ENCODE assay signal across 7 mouse cellular contexts in the genomic region with DNA sequence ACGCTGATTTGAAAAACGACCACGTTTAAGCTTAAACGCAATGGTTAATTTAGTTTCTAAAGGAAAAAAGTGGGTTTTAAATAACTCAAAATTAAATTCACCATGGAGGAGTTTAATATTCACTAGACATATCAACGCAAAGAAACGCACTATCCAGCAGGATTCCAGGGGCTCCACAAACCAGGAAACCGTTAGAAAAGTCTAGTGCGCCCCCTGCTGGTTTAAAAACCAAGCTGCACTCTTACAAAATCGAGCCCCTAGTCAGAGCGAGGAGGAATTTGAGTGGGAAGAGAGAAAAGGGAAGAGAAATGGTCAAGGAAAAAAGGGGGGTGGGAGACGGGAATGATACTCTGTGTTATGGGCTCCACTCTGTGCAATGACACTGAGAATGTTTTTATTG. TPM values are rescaled to one million over a fixed set of nuclear protein-coding genes. Genes with fewer than 3 reads are reported as not detected.
DNase-seq lines count a peak whose midpoint lies in the region; ATAC-seq and TF ChIP-seq lines count a peak whose summit lies in the region.

No protein-coding gene starts in this region.

- H3K27me3 ChIP-seq in embryonic facial prominence, embryonic 11.5 days (ENCODE audit: control insufficient read depth, insufficient read depth, low read length), result no peaks in the 10 kb centered on the region
- peaks cover 7% of the 10 kb centered on the region; the same call in 1 of the 2 replicates for H3K27me3 ChIP-seq in hindbrain, embryonic 10.5 days (ENCODE audit: insufficient read depth, poor library complexity, severe bottlenecking)
- H3K27me3 ChIP-seq in liver, embryonic 14.5 days (ENCODE audit: control insufficient read depth, insufficient read depth, low read length), result no peaks in the 10 kb centered on the region
- no peaks in the 10 kb centered on the region for H3K27me3 ChIP-seq in neural tube, embryonic 12.5 days (replicated peaks)

- H3K9ac ChIP-seq in embryonic facial prominence, embryonic 11.5 days (replicated peaks; ENCODE audit: low read length), result no peak overlapping the region
- H3K9ac ChIP-seq in liver, embryonic 14.5 days (replicated peaks), result no peak overlapping the region
- H3K9ac ChIP-seq in neural tube, embryonic 12.5 days, result no peak overlapping the region

- no peak overlapping the region for H3K4me2 ChIP-seq in embryonic facial prominence, embryonic 11.5 days (ENCODE audit: low read depth, low read length)
- H3K4me2 ChIP-seq in liver, embryonic 14.5 days (ENCODE audit: low read depth), result peak overlapping the region; percentile 49
- H3K4me2 ChIP-seq in neural tube, embryonic 12.5 days (replicated peaks), result peak overlapping the region; percentile 38

- TF ChIP-seq CTCF in liver, embryonic 14.5 days (IDR thresholded peaks at IDR 0.05; ENCODE audit: low read depth), result peak; percentile 75

- no peak overlapping the region for H3K27ac ChIP-seq in embryonic facial prominence, embryonic 11.5 days (replicated peaks; ENCODE audit: low read depth, low read length)
- no peak overlapping the region for H3K27ac ChIP-seq in hindbrain, embryonic 10.5 days
- H3K27ac ChIP-seq in liver, embryonic 14.5 days, result no peak overlapping the region
- no peak overlapping the region for H3K27ac ChIP-seq in neural tube, embryonic 12.5 days

- no peaks in the 10 kb centered on the region for H3K4me1 ChIP-seq in embryonic facial prominence, embryonic 11.5 days (ENCODE audit: control insufficient read depth, insufficient read depth, low read length)
- H3K4me1 ChIP-seq in hindbrain, embryonic 10.5 days (replicated peaks), result peaks cover 26% of the 10 kb centered on the region
- H3K4me1 ChIP-seq in liver, embryonic 14.5 days (replicated peaks; ENCODE audit: control insufficient read depth in 2 of 2, insufficient read depth in 2 of 2, low read length in 1 of 2), result peaks cover 5 to 6% of the 10 kb centered on the region in 2 experiments; a peak in 3 of 4 replicates
- peaks cover 4% of the 10 kb centered on the region for H3K4me1 ChIP-seq in neural tube, embryonic 12.5 days

- H3K4me3 ChIP-seq in embryonic facial prominence, embryonic 11.5 days (ENCODE audit: low read depth, low read length), result no peak overlapping the region
- H3K4me3 ChIP-seq in hindbrain, embryonic 10.5 days, result no peak overlapping the region
- no peak overlapping the region for H3K4me3 ChIP-seq in liver, embryonic 14.5 days (ENCODE audit: insufficient read depth in 1 of 2, low read depth in 2 of 2, low read length in 2 of 2)
- no peak overlapping the region for H3K4me3 ChIP-seq in neural tube, embryonic 12.5 days

- no peaks in the 10 kb centered on the region for H3K9me3 ChIP-seq in embryonic facial prominence, embryonic 11.5 days (replicated peaks; ENCODE audit: control insufficient read depth, low read length)
- no peaks in the 10 kb centered on the region for H3K9me3 ChIP-seq in hindbrain, embryonic 10.5 days
- no peaks in the 10 kb centered on the region for H3K9me3 ChIP-seq in liver, embryonic 14.5 days (ENCODE audit: control insufficient read depth, low read length)
- H3K9me3 ChIP-seq in neural tube, embryonic 12.5 days, result no peaks in the 10 kb centered on the region

- 22% methylated on average over 11 of the region's 11 CpGs for WGBS in embryonic facial prominence, embryonic 11.5 days
- 27% methylated on average over 11 of the region's 11 CpGs for WGBS in hindbrain, embryonic 10.5 days
- 24% methylated on average over 11 of the region's 11 CpGs for WGBS in liver, embryonic 14.5 days (ENCODE audit: insufficient replicate concordance)
- WGBS in neural tube, embryonic 12.5 days, result 26% methylated on average over 11 of the region's 11 CpGs

- no peak for ATAC-seq in embryonic facial prominence, embryonic 11.5 days (replicated peaks; ENCODE audit: insufficient number of reproducible peaks, low FRiP score, low TSS enrichment, low read depth)
- ATAC-seq in liver, embryonic 14.5 days (ENCODE audit: insufficient read depth), result peak; percentile 36; the same call in 1 of the 2 replicates
- ATAC-seq in neural tube, embryonic 12.5 days (ENCODE audit: low FRiP score, low read depth), result peak; percentile 41; the same call in 1 of the 2 replicates

- no peaks in the 10 kb centered on the region for H3K36me3 ChIP-seq in embryonic facial prominence, embryonic 11.5 days (replicated peaks; ENCODE audit: control insufficient read depth, insufficient read depth, low read depth, low read length)
- H3K36me3 ChIP-seq in hindbrain, embryonic 10.5 days, result peaks cover 17% of the 10 kb centered on the region
- H3K36me3 ChIP-seq in liver, embryonic 14.5 days (replicated peaks; ENCODE audit: control insufficient read depth, insufficient read depth, low read depth), result peaks cover 5% of the 10 kb centered on the region
- peaks cover 5% of the 10 kb centered on the region; the same call in 1 of the 2 replicates for H3K36me3 ChIP-seq in neural tube, embryonic 12.5 days

- DNase-seq in left cerebral cortex, postnatal 10 days (ENCODE audit: extremely low spot score in 1 of 2, low spot score in 2 of 2), result peak; percentile 44 to 55
- no peak for DNase-seq in left cerebral cortex, postnatal 36 days (ENCODE audit: low spot score in 2 of 2)
- DNase-seq in NIH3T3 (ENCODE audit: low read depth), result peak; percentile 77
- DNase-seq in embryonic facial prominence, embryonic 11.5 days (ENCODE audit: low spot score), result peak; percentile 84
- peak; percentile 53 for DNase-seq in hindbrain, embryonic 10.5 days (ENCODE audit: low spot score)
- peak in 1 of 3 experiments; percentile 30 for DNase-seq in liver, embryonic 14.5 days (ENCODE audit: low read depth in 3 of 3, low spot score in 3 of 3)

- no peak for TF ChIP-seq EP300 in liver, embryonic 14.5 days (IDR thresholded peaks at IDR 0.05; ENCODE audit: low read depth)

- intact Hi-C loops in left cerebral cortex, postnatal 10 days (cut with DNase I), result no loop called here
- intact Hi-C loops in left cerebral cortex, postnatal 36 days (cut with DNase I), result loop anchor here (2.0 to 10.0 kb wide), 2 partner anchors 20 to 370 kb away; no protein-coding TSS in a partner anchor

RNA-seq across cellular contexts. Expression of a gene that starts 14.0 kb away (rescaled TPM):
- not detected for total RNA-seq in left cerebral cortex, postnatal 10 days (2021)
- total RNA-seq in left cerebral cortex, postnatal 36 days (2021), result under 1 TPM in 1 of 2 experiments, not detected in 1; 0.18 TPM
- polyA plus RNA-seq in embryonic facial prominence, embryonic 11.5 days (2014; fragmentation: Nextera tagmentation; extraction: Ambion mirVana), result not detected in 2 replicates
- polyA plus RNA-seq in hindbrain, embryonic 10.5 days (2016; fragmentation: Nextera tagmentation; extraction: Ambion mirVana), result 0.12 TPM in 1 of 2 replicates, not detected in the other
- polyA plus RNA-seq in liver, embryonic 14.5 days (2012; rRNA removed), result 10.2 and 10.3 TPM in 2 replicates
- polyA plus RNA-seq in liver, embryonic 14.5 days (2014; fragmentation: Nextera tagmentation; extraction: Ambion mirVana), result 22.6 and 28.6 TPM in 2 replicates
- polyA plus RNA-seq in neural tube, embryonic 12.5 days (2016; fragmentation: Nextera tagmentation; extraction: Ambion mirVana), result 0.25 and 0.32 TPM in 2 replicates

RNA-seq across cellular contexts. Expression of a gene that starts 21.2 kb away (rescaled TPM):
- total RNA-seq in left cerebral cortex, postnatal 10 days (2021), result 10 to 100 TPM; 96.8 to 98.6 TPM
- 100 to 1,000 TPM; 156 to 164 TPM for total RNA-seq in left cerebral cortex, postnatal 36 days (2021)
- 118 and 125 TPM in 2 replicates for polyA plus RNA-seq in embryonic facial prominence, embryonic 11.5 days (2014; fragmentation: Nextera tagmentation; extraction: Ambion mirVana)
- 85.9 and 87.8 TPM in 2 replicates for polyA plus RNA-seq in hindbrain, embryonic 10.5 days (2016; fragmentation: Nextera tagmentation; extraction: Ambion mirVana)
- polyA plus RNA-seq in liver, embryonic 14.5 days (2012; rRNA removed), result 53.3 and 58.6 TPM in 2 replicates
- polyA plus RNA-seq in liver, embryonic 14.5 days (2014; fragmentation: Nextera tagmentation; extraction: Ambion mirVana), result 227 TPM in 2 replicates
- 99.0 and 107 TPM in 2 replicates for polyA plus RNA-seq in neural tube, embryonic 12.5 days (2016; fragmentation: Nextera tagmentation; extraction: Ambion mirVana)

RNA-seq across cellular contexts. Expression of a gene that starts 57.9 kb away (rescaled TPM):
- total RNA-seq in left cerebral cortex, postnatal 10 days (2021), result 10 to 100 TPM; 13.3 to 15.0 TPM
- total RNA-seq in left cerebral cortex, postnatal 36 days (2021), result 10 to 100 TPM; 39.6 to 50.5 TPM
- polyA plus RNA-seq in embryonic facial prominence, embryonic 11.5 days (2014; fragmentation: Nextera tagmentation; extraction: Ambion mirVana), result 0.67 and 0.72 TPM in 2 replicates
- 0.64 and 0.72 TPM in 2 replicates for polyA plus RNA-seq in hindbrain, embryonic 10.5 days (2016; fragmentation: Nextera tagmentation; extraction: Ambion mirVana)
- polyA plus RNA-seq in liver, embryonic 14.5 days (2012; rRNA removed), result 5.4 and 7.4 TPM in 2 replicates
- 1.1 and 1.3 TPM in 2 replicates for polyA plus RNA-seq in liver, embryonic 14.5 days (2014; fragmentation: Nextera tagmentation; extraction: Ambion mirVana)
- polyA plus RNA-seq in neural tube, embryonic 12.5 days (2016; fragmentation: Nextera tagmentation; extraction: Ambion mirVana), result 1.1 and 1.2 TPM in 2 replicates

Comparison
In these comparisons a context has a peak if more than half of its experiments do, and no peak if none do; other contexts are left out.
1. DNase-seq: peak in left cerebral cortex, postnatal 10 days (2 of 2), NIH3T3 (single experiment), embryonic facial prominence, embryonic 11.5 days (single experiment) and hindbrain, embryonic 10.5 days (single experiment); none in left cerebral cortex, postnatal 36 days (0 of 2).